Mouse (Mus musculus) lung, embryonic 15.5 days (tissue): ENCODE results near the gene 1810009A15Rik. TPM values are rescaled to one million over a fixed set of nuclear protein-coding genes. Genes with fewer than 3 reads are reported as not detected.
"Not testable (repeated sequence)": the region's sequence is repeated elsewhere in the genome, so short reads cannot be mapped to it uniquely, and the experiment has no call there.

Experiments used
- ATAC-seq: fragments of 200-750 bp; cut with Nextera tagmentation; 2 replicates; pipeline ENCODE4 v1.8.0; 2017; ENCODE audit warnings: moderate number of reproducible peaks, borderline replicate concordance; ENCODE audit not compliant: low FRiP score, low TSS enrichment; ENCODE audit errors: extremely low read depth
- H3K27ac ChIP-seq: fragments of 300-500 bp; sonication (generic); 2 replicates; pipeline ENCODE4 v1.5.1; 2015; ENCODE audit warnings: moderate library complexity, mild to moderate bottlenecking, inconsistent platforms
- H3K27me3 ChIP-seq: fragments of 300-500 bp; sonication (generic); 2 replicates; pipeline ENCODE4 v1.6.1; 2015; ENCODE audit warnings: inconsistent platforms
- H3K36me3 ChIP-seq: fragments of 300-500 bp; sonication (generic); 2 replicates; pipeline ENCODE4 v1.6.1; 2015; ENCODE audit warnings: inconsistent platforms
- H3K4me1 ChIP-seq: fragments of 300-500 bp; sonication (generic); 2 replicates; pipeline ENCODE4 v1.6.1; 2015; ENCODE audit warnings: inconsistent platforms
- H3K4me2 ChIP-seq: fragments of 300-500 bp; sonication (generic); 2 replicates; pipeline ENCODE4 v1.6.1; 2015; ENCODE audit warnings: inconsistent platforms, mild to moderate bottlenecking, moderate library complexity
- H3K4me3 ChIP-seq: fragments of 300-500 bp; sonication (generic); 2 replicates; pipeline ENCODE4 v1.5.1; 2015; ENCODE audit warnings: mild to moderate bottlenecking, inconsistent platforms
- H3K9ac ChIP-seq: fragments of 300-500 bp; sonication (generic); 2 replicates; pipeline ENCODE4 v1.6.1; 2015; ENCODE audit warnings: inconsistent platforms
- H3K9me3 ChIP-seq: fragments of 300-500 bp; sonication (generic); 2 replicates; pipeline ENCODE4 v1.6.1; 2016; ENCODE audit warnings: inconsistent platforms
- WGBS: fragments of 180-500 bp; shearing (Covaris S2); methylation state at CpG from one replicate; pipeline ENCODE4 v1.1.7; 2015; 5-methylcytosine and 5-hydroxymethylcytosine counted together
- polyA plus RNA-seq: library from polyadenylated mRNA; unstranded; fragments of >200 nt; fragmentation: Nextera tagmentation; extraction: Ambion mirVana; gene quantifications from 2 replicates; pipeline ENCODE4 v1.2.1, GENCODE M21; 2015

The 1810009A15Rik gene
- polyA plus RNA-seq, 1 experiment from 2014 or later: 81.5 TPM

GRCm38 (mm10) chr19:8853117-8853516, 35.5 kb upstream of the 1810009A15Rik start:
- Histone ChIP-seq H3K9ac (no peak overlapping the region), H3K9me3 (no peaks in the 10 kb centered on the region), H3K4me3 (no peak overlapping the region), H3K4me2 (no peak overlapping the region), H3K36me3 (0 out of 2 replicates have a peak, but pooled peaks cover 4% of the 10 kb centered on the region), H3K4me1 (peaks cover 12% of the 10 kb centered on the region), H3K27me3 (no peaks in the 10 kb centered on the region), H3K27ac (no peak overlapping the region)
- 83% methylated on average over 3 of the region's 3 CpGs for WGBS
- ATAC-seq: no peak

- no peaks in the 10 kb centered on the region for H3K27me3 ChIP-seq
- no peaks in the 10 kb centered on the region for H3K4me1 ChIP-seq
- no peak overlapping the region for H3K4me3 ChIP-seq
- WGBS: 34% methylated on average over 4 of the region's 4 CpGs
- H3K36me3 ChIP-seq: no peaks in the 10 kb centered on the region
- ATAC-seq: no peak
- no peaks in the 10 kb centered on the region for H3K9me3 ChIP-seq
- H3K4me2 ChIP-seq: no peak overlapping the region
- H3K27ac ChIP-seq: no peak overlapping the region
- H3K9ac ChIP-seq: no peak overlapping the region
Measured at GRCm38 (mm10) chr19:8857689-8858088, 31.0 kb upstream of the 1810009A15Rik start.

GRCm38 (mm10) chr19:8859018-8859417, 29.6 kb upstream of the 1810009A15Rik start:
- no peaks in the 10 kb centered on the region for H3K36me3 ChIP-seq
- no peaks in the 10 kb centered on the region for H3K4me1 ChIP-seq
- H3K9me3 ChIP-seq: no peaks in the 10 kb centered on the region
- no peak overlapping the region for H3K9ac ChIP-seq
- H3K4me2 ChIP-seq: no peak overlapping the region
- 13% methylated on average over 1 of the region's 1 CpGs for WGBS
- no peak for ATAC-seq
- no peak overlapping the region for H3K27ac ChIP-seq
- no peaks in the 10 kb centered on the region for H3K27me3 ChIP-seq
- no peak overlapping the region for H3K4me3 ChIP-seq

- Histone ChIP-seq H3K27me3 (no peaks in the 10 kb centered on the region), H3K4me1 (no peaks in the 10 kb centered on the region), H3K36me3 (no peaks in the 10 kb centered on the region), H3K4me2 (no peak overlapping the region), H3K9ac (no peak overlapping the region), H3K27ac (no peak overlapping the region), H3K4me3 (no peak overlapping the region), H3K9me3 (no peaks in the 10 kb centered on the region)
- ATAC-seq: no peak
- 79% methylated on average over 6 of the region's 6 CpGs for WGBS
Measured at GRCm38 (mm10) chr19:8864265-8864664, 24.4 kb upstream of the 1810009A15Rik start.

- not testable (repeated sequence) for H3K9me3 ChIP-seq, H3K9ac ChIP-seq, ATAC-seq, H3K27me3 ChIP-seq
- peak overlapping the region; percentile 67; the same call in 1 of the 2 replicates for H3K4me3 ChIP-seq
- H3K4me1 ChIP-seq: peaks cover 13% of the 10 kb centered on the region
- H3K27ac ChIP-seq: 0 out of 2 replicates have a peak overlapping the region, but pooled peaks have one; percentile 59
- 72% methylated on average over 3 of the region's 3 CpGs for WGBS
- peak overlapping the region; percentile 71 for H3K4me2 ChIP-seq
- H3K36me3 ChIP-seq: peaks cover 23% of the 10 kb centered on the region
Measured at GRCm38 (mm10) chr19:8870381-8870780, 18.3 kb upstream of the 1810009A15Rik start.

- peak; percentile 17; the same call in 1 of the 2 replicates for ATAC-seq
Measured at GRCm38 (mm10) chr19:8870838-8871237, 17.8 kb upstream of the 1810009A15Rik start.

GRCm38 (mm10) chr19:8871267-8872186, 17.1 kb upstream of the 1810009A15Rik start, which contains the start of gene Ubxn1:
Gene Ubxn1, plus strand, starts transcription at chr19:8871496.
- Histone ChIP-seq H3K9me3 (no peaks in the 10 kb centered on the region), H3K9ac (peak within 1 kb of the TSS; percentile 87), H3K36me3 (peaks cover 34% of the 10 kb centered on the region), H3K27me3 (no peaks in the 10 kb centered on the region), H3K27ac (peak within 1 kb of the TSS; percentile 59), H3K4me1 (peaks cover 13% of the 10 kb centered on the region), H3K4me2 (peak within 1 kb of the TSS; percentile 71), H3K4me3 (peak within 1 kb of the TSS; percentile 67)
- ATAC-seq: peak; percentile 97
- 1% methylated on average over 55 of the region's 59 CpGs for WGBS

More at GRCm38 (mm10) chr19:8870838-8871237, 17.8 kb upstream of the 1810009A15Rik start:
- peak overlapping the region; percentile 67 for H3K4me3 ChIP-seq
- peaks cover 28% of the 10 kb centered on the region for H3K36me3 ChIP-seq
- H3K27ac ChIP-seq: peak overlapping the region; percentile 59
- H3K4me2 ChIP-seq: peak overlapping the region; percentile 71
- H3K9ac ChIP-seq: peak overlapping the region; percentile 58
- no peaks in the 10 kb centered on the region for H3K27me3 ChIP-seq
- H3K4me1 ChIP-seq: peaks cover 13% of the 10 kb centered on the region
- 36% methylated on average over 9 of the region's 9 CpGs for WGBS
- no peaks in the 10 kb centered on the region for H3K9me3 ChIP-seq

- peaks cover 41% of the 10 kb centered on the region for H3K36me3 ChIP-seq
- peak overlapping the region; percentile 71 for H3K4me2 ChIP-seq
- no peaks in the 10 kb centered on the region for H3K9me3 ChIP-seq
- H3K4me3 ChIP-seq: peak overlapping the region; percentile 67
- peak overlapping the region; percentile 87 for H3K9ac ChIP-seq
- H3K27ac ChIP-seq: no peak overlapping the region
- H3K27me3 ChIP-seq: no peaks in the 10 kb centered on the region
- no peak for ATAC-seq
- WGBS: 58% methylated on average over 10 of the region's 10 CpGs
- peaks cover 13% of the 10 kb centered on the region for H3K4me1 ChIP-seq
Measured at GRCm38 (mm10) chr19:8872266-8872840, 16.3 kb upstream of the 1810009A15Rik start.

- Histone ChIP-seq H3K4me2 (no peak overlapping the region), H3K36me3 (peaks cover 44% of the 10 kb centered on the region), H3K9ac (no peak overlapping the region), H3K4me1 (peaks cover 20% of the 10 kb centered on the region), H3K9me3 (no peaks in the 10 kb centered on the region), H3K27ac (no peak overlapping the region), H3K27me3 (no peaks in the 10 kb centered on the region), H3K4me3 (no peak overlapping the region)
- WGBS: 93% methylated on average over 7 of the region's 7 CpGs
- ATAC-seq: no peak
Measured at GRCm38 (mm10) chr19:8875031-8875430, 13.6 kb upstream of the 1810009A15Rik start.

- peaks cover 11% of the 10 kb centered on the region for H3K4me1 ChIP-seq
- H3K9me3 ChIP-seq: no peaks in the 10 kb centered on the region
- H3K4me3 ChIP-seq: peak within 1 kb of the TSS; percentile 70
- H3K36me3 ChIP-seq: peaks cover 20% of the 10 kb centered on the region
- H3K4me2 ChIP-seq: peak within 1 kb of the TSS; percentile 75
- under 1% methylated on average over 42 of the region's 42 CpGs for WGBS
- no peaks in the 10 kb centered on the region for H3K27me3 ChIP-seq
- peak within 1 kb of the TSS; percentile 83 for H3K27ac ChIP-seq
- peak within 1 kb of the TSS; percentile 69 for H3K9ac ChIP-seq
- ATAC-seq: peak; percentile 94
Measured at GRCm38 (mm10) chr19:8880311-8881033, 8.2 kb upstream of the 1810009A15Rik start, which contains the start of gene Uqcc3. Gene Uqcc3, minus strand, starts transcription at chr19:8880923.

GRCm38 (mm10) chr19:8881034-8881392, 7.6 kb upstream of the 1810009A15Rik start:
- Histone ChIP-seq H3K9me3 (no peaks in the 10 kb centered on the region), H3K4me3 (peak overlapping the region; percentile 70), H3K27ac (peak overlapping the region; percentile 83; the same call in 1 of the 2 replicates), H3K9ac (peak overlapping the region; percentile 69), H3K36me3 (peaks cover 15% of the 10 kb centered on the region; the same call in 1 of the 2 replicates), H3K4me2 (peak overlapping the region; percentile 75), H3K4me1 (peaks cover 11% of the 10 kb centered on the region), H3K27me3 (no peaks in the 10 kb centered on the region)
- ATAC-seq: no peak; the same call in 1 of the 2 replicates
- 8% methylated on average over 3 of the region's 3 CpGs for WGBS
